Mouse (Mus musculus) gastrocnemius, postnatal 14 days (tissue): ENCODE data around the gene Dph2. TPM values are rescaled to one million over a fixed set of nuclear protein-coding genes. Genes with fewer than 3 reads are reported as not detected.

ENCODE experiments used
- DNase-seq: peaks from one replicate; pipeline ENCODE4 v3.0.0; 2021; ENCODE audit warnings: mixed read lengths
- intact Hi-C: fragments of 180-260 bp; cut with DNase I; formaldehyde crosslinking; loops from one replicate; pipeline ENCODE4 v1.15.1; 2025; ENCODE audit warnings: low total_unique reads
- long read RNA-seq, 2 experiments: library from polyadenylated mRNA; stranded (forward); transcript quantifications; one replicate each; pipeline ENCODE4 v2.0.0; 2021
- total RNA-seq, 2 experiments: library from RNA; stranded (reverse); gene quantifications; 2 replicates each; pipeline ENCODE4 v1.2.3; 2021

Gene Dph2
- 1 to 10 TPM; 2.6 to 2.7 TPM for total RNA-seq
- long read RNA-seq, experiment 1, partial matches to known transcripts = 0 of 6 reads
- long read RNA-seq, experiment 1, other reads (novel, unspliced or antisense) = 2 of 6 reads
- long read RNA-seq, experiment 2, partial matches to known transcripts = 1 of 5 reads
- long read RNA-seq, experiment 2, other reads (novel, unspliced or antisense) = 1 of 5 reads

GRCm38 (mm10) chr4:117891738-117892161 is at the start of gene Dph2:
Gene Dph2, minus strand, starts transcription at chr4:117892032.
- peak; percentile 73 for DNase-seq
- intact Hi-C loops = no loop called here

GRCm38 (mm10) chr4:117936964-117937363 is 45.1 kb upstream of the Dph2 start:
- DNase-seq = no peak

GRCm38 (mm10) chr4:117934081-117934480 is 42.2 kb upstream of the Dph2 start:
- no peak for DNase-seq
- intact Hi-C loops = no loop called here

More at GRCm38 (mm10) chr4:117936964-117937363, 45.1 kb upstream of the Dph2 start:
- intact Hi-C loops = no loop called here

GRCm38 (mm10) chr4:117933248-117933647 is 41.4 kb upstream of the Dph2 start:
- intact Hi-C loops = no loop called here

GRCm38 (mm10) chr4:117929391-117929881 is 37.6 kb upstream of the Dph2 start, which contains the start of gene Artn:
Gene Artn, minus strand, starts transcription at chr4:117929763.
- intact Hi-C loops = loop anchor here (5.0 kb wide), 1 partner anchor 358 kb away; no protein-coding TSS in a partner anchor
- DNase-seq = peak; percentile 45

More at GRCm38 (mm10) chr4:117933248-117933647, 41.4 kb upstream of the Dph2 start:
- DNase-seq = no peak

- intact Hi-C loops = loop anchor here (5.0 kb wide), 1 partner anchor 359 kb away; no protein-coding TSS in a partner anchor
- peak; percentile 55 for DNase-seq
Measured at GRCm38 (mm10) chr4:117928699-117929241, 36.9 kb upstream of the Dph2 start.

- DNase-seq = no peak
- intact Hi-C loops = loop anchor here (5.0 kb wide), 1 partner anchor 359 kb away; no protein-coding TSS in a partner anchor
Measured at GRCm38 (mm10) chr4:117928234-117928633, 36.4 kb upstream of the Dph2 start.

- DNase-seq = peak; percentile 42
- intact Hi-C loops = loop anchor here (2.0 to 5.0 kb wide), 2 partner anchors 154 to 360 kb away; no protein-coding TSS in a partner anchor
Measured at GRCm38 (mm10) chr4:117926545-117927482, 35.0 kb upstream of the Dph2 start.

- intact Hi-C loops = loop anchor here (5.0 kb wide), 1 partner anchor 362 kb away; no protein-coding TSS in a partner anchor
- no peak for DNase-seq
Measured at GRCm38 (mm10) chr4:117924916-117925315, 33.1 kb upstream of the Dph2 start.

GRCm38 (mm10) chr4:117923450-117923849 is 31.6 kb upstream of the Dph2 start:
- intact Hi-C loops = no loop called here
- no peak for DNase-seq

GRCm38 (mm10) chr4:117921358-117921757 is 29.5 kb upstream of the Dph2 start:
- DNase-seq = no peak
- intact Hi-C loops = no loop called here

GRCm38 (mm10) chr4:117918762-117919161 is 26.9 kb upstream of the Dph2 start:
- DNase-seq = no peak
- intact Hi-C loops = loop anchor here (10.0 kb wide), 1 partner anchor 84 kb away; the partner anchor contains the start of gene Slc6a9

- no peak for DNase-seq
- intact Hi-C loops = loop anchor here (10.0 kb wide), 1 partner anchor 83 kb away; the partner anchor contains the start of gene Slc6a9
Measured at GRCm38 (mm10) chr4:117918261-117918660, 26.4 kb upstream of the Dph2 start.

- intact Hi-C loops = loop anchor here (10.0 kb wide), 1 partner anchor 83 kb away; the partner anchor contains the start of gene Slc6a9
- DNase-seq = no peak
Measured at GRCm38 (mm10) chr4:117917847-117918246, 26.0 kb upstream of the Dph2 start.

GRCm38 (mm10) chr4:117917402-117917801 is 25.6 kb upstream of the Dph2 start:
- intact Hi-C loops = loop anchor here (10.0 kb wide), 1 partner anchor 83 kb away; the partner anchor contains the start of gene Slc6a9
- no peak for DNase-seq

GRCm38 (mm10) chr4:117916386-117916785 is 24.6 kb upstream of the Dph2 start:
- DNase-seq = no peak
- intact Hi-C loops = loop anchor here (10.0 kb wide), 1 partner anchor 82 kb away; the partner anchor contains the start of gene Slc6a9

GRCm38 (mm10) chr4:117915489-117916105 is 23.8 kb upstream of the Dph2 start:
- intact Hi-C loops = loop anchor here (10.0 kb wide), 1 partner anchor 81 kb away; the partner anchor contains the start of gene Slc6a9
- DNase-seq = no peak

GRCm38 (mm10) chr4:117914591-117915442 is 23.0 kb upstream of the Dph2 start, which contains the start of gene Ipo13:
Gene Ipo13, minus strand, starts transcription at chr4:117914999.
- peak; percentile 92 for DNase-seq

More at GRCm38 (mm10) chr4:117914591-117915442, 23.0 kb upstream of the Dph2 start, which contains the start of gene Ipo13:
- intact Hi-C loops = loop anchor here (10.0 kb wide), 1 partner anchor 80 kb away; the partner anchor contains the start of gene Slc6a9
